Mouse (Mus musculus): ENCODE measurements around the gene Pcnx3.

DNA sequence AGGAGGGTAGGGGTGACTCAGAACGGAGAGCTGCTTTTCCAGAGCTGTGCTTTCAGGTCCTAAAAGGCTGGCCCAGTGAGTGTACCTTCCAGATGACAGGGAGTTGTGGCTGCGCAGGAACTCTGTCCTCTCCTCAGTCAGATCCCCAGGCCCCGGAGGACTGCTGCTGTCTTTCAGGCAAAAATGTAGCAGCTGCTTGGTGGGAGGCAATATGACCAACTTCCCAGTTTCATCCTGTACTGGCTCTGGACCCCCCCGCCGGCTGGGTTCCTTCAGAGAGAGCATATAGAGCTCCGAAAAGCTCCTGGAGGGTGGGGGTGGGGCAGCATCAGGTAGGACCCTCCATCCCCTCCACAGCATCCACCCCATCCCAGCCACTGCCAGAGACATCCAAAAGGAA lies 36.1 kb downstream of the Pcnx3 start:
- TF ChIP-seq CTCF (IDR thresholded peaks at IDR 0.05): no peak
- no peak for TF ChIP-seq POLR2A (IDR thresholded peaks at IDR 0.05; ENCODE audit: insufficient read depth, low read depth, low read length)
